Mouse (Mus musculus) thymus, postnatal 14 days (tissue): ENCODE results near the gene Tcp11.

Source experiments
- DNase-seq: peaks from one replicate; pipeline ENCODE4 v3.0.0; 2021

Gene Tcp11

DNA sequence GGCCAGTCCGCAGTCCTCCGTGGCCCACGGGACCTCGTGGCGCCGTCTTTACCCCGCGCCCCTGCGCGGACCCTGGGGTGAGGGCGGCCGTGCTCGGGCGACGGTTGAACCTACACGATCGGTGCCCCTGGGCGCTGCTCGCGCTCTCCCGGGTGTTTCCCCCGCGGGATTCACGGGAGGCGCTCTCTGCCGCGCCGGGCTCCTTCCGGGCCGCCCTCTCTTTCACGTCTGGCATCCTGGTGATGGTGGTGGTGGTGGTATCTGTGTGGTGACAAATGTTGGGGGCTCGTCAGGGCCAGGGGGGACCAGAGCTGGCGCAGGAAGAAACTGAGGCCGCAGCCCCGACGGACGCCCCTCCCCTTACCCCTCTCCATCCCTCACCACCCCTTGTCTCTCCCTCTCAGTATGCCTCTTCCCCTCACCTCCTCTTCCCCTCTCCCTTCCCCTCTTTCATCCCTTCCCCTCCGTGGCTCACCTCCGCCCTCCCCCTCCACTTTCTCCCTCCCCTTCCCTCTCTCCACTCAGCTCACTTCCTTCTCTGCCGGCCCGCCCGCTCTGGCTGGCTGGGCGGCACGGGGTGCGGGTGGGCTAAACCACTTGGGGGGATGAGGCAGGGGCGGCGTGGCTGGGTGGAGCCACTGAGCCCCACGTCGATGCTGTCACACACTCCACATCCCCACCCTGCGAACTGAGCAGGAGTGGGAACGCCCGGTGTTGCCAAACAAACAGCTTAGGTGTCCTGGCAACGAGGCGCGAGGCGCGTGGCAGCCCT lies at the start of gene Tcp11:
Tcp11 (minus strand) TSS at position 595 of the 772 bp plus-strand sequence.
- DNase-seq, result peak; percentile 90

GRCm38 (mm10) chr17:28129796-28130195 lies 49.4 kb upstream of the Tcp11 start:
- DNase-seq, result no peak

DNA sequence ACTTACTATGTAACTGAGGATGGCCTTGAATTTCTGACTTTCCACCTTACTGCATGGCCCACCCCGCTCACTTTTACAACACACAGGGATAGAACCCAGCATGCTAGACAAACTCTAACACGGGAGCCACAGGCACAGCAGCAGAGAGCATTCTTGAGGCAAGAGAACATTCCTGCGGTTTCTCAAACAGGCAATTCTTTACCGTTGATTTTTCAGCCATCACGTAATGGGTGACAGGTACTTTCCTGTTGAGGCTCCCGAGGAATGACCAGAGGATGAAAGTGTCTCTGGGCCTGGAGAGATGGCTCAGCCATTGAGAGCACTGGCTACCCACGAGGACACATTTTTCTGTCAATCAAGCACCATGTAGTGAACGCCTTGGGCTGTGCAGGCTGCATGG lies 43.9 kb upstream of the Tcp11 start:
- no peak for DNase-seq

DNA sequence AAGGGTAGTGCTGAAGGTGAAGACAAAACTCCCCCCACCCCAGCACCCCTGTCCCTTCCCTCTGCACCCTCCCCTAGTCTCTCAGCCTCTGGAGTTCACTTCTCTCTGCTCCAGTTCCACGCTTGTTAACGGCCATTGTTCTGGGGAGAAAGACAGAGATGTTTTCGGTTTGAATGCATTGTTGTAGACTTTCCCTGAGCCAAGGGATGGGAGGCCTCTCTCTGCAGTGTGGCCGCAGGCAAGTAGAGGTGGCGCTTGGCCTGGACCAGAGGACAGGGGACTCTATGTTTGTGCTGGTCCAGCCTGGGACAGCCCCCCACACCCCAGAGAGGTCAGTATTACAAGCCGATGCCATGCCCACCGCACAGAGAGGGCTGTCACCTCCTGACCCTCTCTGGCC lies 43.2 kb upstream of the Tcp11 start:
- no peak for DNase-seq

GRCm38 (mm10) chr17:28122949-28123348 lies 42.5 kb upstream of the Tcp11 start:
- DNase-seq, result no peak

GRCm38 (mm10) chr17:28120460-28120859 lies 40.0 kb upstream of the Tcp11 start:
- no peak for DNase-seq

DNA sequence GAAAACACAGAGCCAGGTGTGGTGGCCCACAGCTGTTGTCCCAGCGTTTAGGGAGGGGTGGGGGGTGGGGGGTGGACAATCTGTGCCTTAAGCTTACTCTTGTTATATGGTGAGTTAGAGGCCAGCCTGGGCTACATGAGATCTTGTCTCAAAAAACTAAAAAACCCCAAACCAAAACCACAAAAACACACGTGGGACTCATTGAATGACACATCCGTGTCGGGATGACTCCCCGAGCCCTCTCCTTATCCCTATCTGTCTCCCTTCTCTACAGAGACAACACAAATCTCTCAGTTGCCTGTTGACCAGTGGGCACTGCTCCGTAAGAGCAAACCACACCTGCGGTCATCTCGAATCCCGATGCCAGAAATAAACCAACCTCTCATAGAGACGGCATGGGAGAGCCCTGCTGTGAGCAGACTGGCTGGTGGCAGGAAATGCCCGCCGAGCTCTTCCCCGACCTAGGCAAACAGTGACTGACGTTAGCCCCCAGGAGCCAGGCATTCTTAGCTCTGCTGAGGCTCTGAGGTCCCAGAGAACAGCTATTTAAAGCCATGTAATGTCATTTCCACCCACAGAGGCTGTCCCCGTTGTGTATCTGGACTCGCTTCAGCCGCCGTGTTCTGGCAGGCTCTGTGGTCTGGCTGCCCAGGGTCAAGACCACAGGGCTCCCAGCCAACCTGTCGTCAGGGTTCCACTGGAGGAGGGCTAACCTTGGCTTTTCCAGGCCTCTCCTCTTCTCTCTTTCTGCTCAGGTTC lies 37.2 kb upstream of the Tcp11 start:
- peak; percentile 16 for DNase-seq

- DNase-seq, result no peak
Measured at GRCm38 (mm10) chr17:28116335-28116734, 35.9 kb upstream of the Tcp11 start.

DNA sequence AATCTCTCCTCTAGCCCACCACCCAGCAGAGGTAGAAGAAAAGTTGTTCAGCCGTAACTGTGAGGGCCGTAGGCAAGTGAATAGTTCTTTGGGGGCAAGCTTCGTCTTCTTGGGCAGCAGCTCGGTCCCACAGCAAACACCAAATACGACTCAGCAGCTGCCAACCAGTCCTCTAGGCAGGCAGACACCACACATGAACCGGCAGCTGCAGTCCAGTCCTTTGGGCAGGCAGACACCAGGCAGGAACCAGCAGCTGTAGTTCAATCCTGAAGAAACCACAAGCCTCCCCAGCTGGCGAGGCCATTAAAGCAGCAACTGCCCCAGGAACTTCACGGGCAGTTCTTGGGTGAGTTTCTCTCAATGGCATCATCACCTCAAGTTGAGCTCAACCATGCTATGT lies 31.8 kb upstream of the Tcp11 start:
- no peak for DNase-seq

DNA sequence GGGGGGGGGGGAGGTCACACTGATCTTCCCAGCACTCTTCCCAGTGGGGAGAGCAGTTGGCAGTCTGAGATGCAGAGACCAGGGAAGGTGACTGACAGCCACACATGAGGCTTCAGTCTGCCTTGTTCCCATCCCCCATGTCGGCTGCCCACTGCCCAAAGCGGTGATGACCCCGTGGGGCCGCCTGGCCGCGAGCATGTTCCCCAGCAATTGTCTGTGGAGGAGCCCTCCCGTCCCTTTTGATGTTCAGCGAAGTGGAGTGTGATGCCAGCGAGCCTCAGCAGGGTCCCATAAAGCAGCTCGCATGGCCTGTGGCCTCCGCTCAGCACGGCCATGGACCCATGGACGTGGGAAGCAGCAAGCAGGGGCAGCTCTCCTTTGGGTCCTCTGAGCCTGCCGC lies 26.8 kb upstream of the Tcp11 start:
- DNase-seq, result no peak

- peak; percentile 41 for DNase-seq
Measured at GRCm38 (mm10) chr17:28106352-28106751, 25.9 kb upstream of the Tcp11 start.

DNA sequence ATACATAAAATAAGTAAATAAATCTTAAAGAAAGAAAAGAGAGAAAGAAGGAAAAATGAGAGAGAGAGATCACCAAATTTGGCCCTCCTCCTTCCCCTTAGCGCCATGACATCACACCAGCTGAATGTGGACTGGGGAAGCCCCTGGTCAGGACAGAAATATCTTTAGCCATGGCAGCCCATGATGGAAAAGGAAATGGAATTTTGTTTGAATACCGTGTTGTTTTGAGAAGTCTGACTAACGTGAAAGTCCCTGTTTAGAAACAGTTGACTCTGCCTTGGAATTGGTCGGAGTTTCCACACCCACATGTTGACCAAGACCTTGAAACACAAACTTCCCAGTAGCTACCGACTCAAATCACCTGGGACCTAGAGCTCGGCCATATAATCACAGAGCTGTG lies 24.0 kb upstream of the Tcp11 start:
- no peak for DNase-seq

GRCm38 (mm10) chr17:28101902-28102319 lies 21.5 kb upstream of the Tcp11 start:
- DNase-seq, result no peak

GRCm38 (mm10) chr17:28101284-28101887 lies 20.9 kb upstream of the Tcp11 start:
- no peak for DNase-seq

DNA sequence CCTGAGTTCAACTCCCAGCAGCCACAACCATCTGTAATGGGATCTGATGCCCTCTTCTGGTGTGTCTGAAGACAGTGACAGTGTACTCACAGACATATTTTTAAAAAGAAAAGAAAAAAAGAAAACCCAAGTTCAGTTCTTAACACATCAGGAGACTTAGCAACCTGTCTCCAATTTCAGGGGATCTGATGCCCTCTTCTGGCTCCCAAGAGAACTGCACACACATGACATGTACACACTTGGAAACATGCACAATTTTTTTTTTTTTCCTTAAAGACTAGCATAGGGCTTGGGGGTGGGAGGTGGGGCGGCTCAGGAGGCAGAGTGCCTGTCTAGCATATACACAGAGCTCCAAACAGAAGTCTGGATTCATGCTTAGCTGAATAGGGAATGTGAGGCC lies 20.2 kb upstream of the Tcp11 start:
- no peak for DNase-seq

GRCm38 (mm10) chr17:28099086-28099485 lies 18.6 kb upstream of the Tcp11 start:
- DNase-seq, result no peak

- DNase-seq, result no peak
Measured at GRCm38 (mm10) chr17:28097308-28097707, 16.9 kb upstream of the Tcp11 start.

GRCm38 (mm10) chr17:28096418-28096817 lies 16.0 kb upstream of the Tcp11 start:
- DNase-seq, result no peak

- no peak for DNase-seq
Measured at GRCm38 (mm10) chr17:28093837-28094236, 13.4 kb upstream of the Tcp11 start.

- no peak for DNase-seq
Measured at GRCm38 (mm10) chr17:28092297-28092696, 11.9 kb upstream of the Tcp11 start.

DNA sequence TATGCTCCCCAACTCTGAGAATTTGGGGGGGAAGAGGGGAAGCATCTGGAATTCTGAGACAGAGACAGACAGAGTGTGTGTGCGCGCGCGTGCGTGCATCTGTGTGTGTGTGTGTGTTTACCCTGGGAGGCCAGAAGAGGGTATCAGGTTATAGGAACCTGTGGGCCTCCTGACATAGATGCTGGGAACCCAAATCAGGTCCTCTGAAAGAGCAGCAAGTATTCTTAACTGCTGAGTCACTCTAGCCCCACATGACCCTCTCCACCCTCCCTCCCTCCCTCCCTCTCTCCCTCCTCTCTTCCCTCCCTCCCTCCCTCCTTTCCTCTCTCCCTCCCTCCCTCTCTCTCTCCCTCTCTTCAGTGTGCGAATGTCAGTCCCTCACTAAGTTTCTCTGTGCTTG lies 8.3 kb upstream of the Tcp11 start:
- no peak for DNase-seq

GRCm38 (mm10) chr17:28087430-28087829 lies 7.0 kb upstream of the Tcp11 start:
- no peak for DNase-seq

- DNase-seq, result peak; percentile 96
Measured at GRCm38 (mm10) chr17:28084964-28085363, 4.5 kb upstream of the Tcp11 start.

- no peak for DNase-seq
Measured at GRCm38 (mm10) chr17:28084395-28084905, 4.0 kb upstream of the Tcp11 start.
